Mouse (Mus musculus) midbrain, embryonic 12.5 days (tissue): ENCODE data around the gene Ppil4. TPM values are rescaled to one million over a fixed set of nuclear protein-coding genes. Genes with fewer than 3 reads are reported as not detected.

Experiments
- ATAC-seq: fragments of 200-750 bp; cut with Nextera tagmentation; 2 replicates; pipeline ENCODE4 v1.8.0; 2017; ENCODE audit warnings: low read depth, moderate TSS enrichment, moderate library complexity; ENCODE audit not compliant: low FRiP score
- H3K27ac ChIP-seq: fragments of 300-500 bp; sonication (generic); replicated peaks from 2 replicates; pipeline ENCODE4 v1.5.1; 2016; ENCODE audit warnings: mild to moderate bottlenecking
- H3K27me3 ChIP-seq: fragments of 300-500 bp; sonication (generic); 2 replicates; pipeline ENCODE4 v1.6.1; 2016; ENCODE audit warnings: mild to moderate bottlenecking
- H3K36me3 ChIP-seq: fragments of 300-500 bp; sonication (generic); 2 replicates; pipeline ENCODE4 v1.6.1; 2016
- H3K4me1 ChIP-seq: fragments of 300-500 bp; sonication (generic); 2 replicates; pipeline ENCODE4 v1.6.1; 2016
- H3K4me2 ChIP-seq: fragments of 300-500 bp; sonication (generic); replicated peaks from 2 replicates; pipeline ENCODE4 v1.6.1; 2016; ENCODE audit warnings: mild to moderate bottlenecking, moderate library complexity
- H3K4me3 ChIP-seq: fragments of 300-500 bp; sonication (generic); 2 replicates; pipeline ENCODE4 v1.5.1; 2016; ENCODE audit warnings: mild to moderate bottlenecking
- H3K9ac ChIP-seq: fragments of 300-500 bp; sonication (generic); replicated peaks from 2 replicates; pipeline ENCODE4 v1.6.1; 2016; ENCODE audit warnings: mild to moderate bottlenecking, moderate library complexity
- H3K9me3 ChIP-seq: fragments of 300-500 bp; sonication (generic); 2 replicates; pipeline ENCODE4 v1.6.1; 2016; ENCODE audit warnings: mild to moderate bottlenecking
- WGBS: fragments of 180-500 bp; shearing (Covaris S2); methylation state at CpG from one replicate; pipeline ENCODE4 v1.1.7; 2016; 5-methylcytosine and 5-hydroxymethylcytosine counted together
- polyA plus RNA-seq: library from polyadenylated mRNA; unstranded; fragments of >200 nt; fragmentation: Nextera tagmentation; extraction: Ambion mirVana; gene quantifications from 2 replicates; pipeline ENCODE4 v1.2.1, GENCODE M21; 2016

Ppil4 gene
- polyA plus RNA-seq, 1 experiment from 2014 or later, result 50.4 TPM

DNA sequence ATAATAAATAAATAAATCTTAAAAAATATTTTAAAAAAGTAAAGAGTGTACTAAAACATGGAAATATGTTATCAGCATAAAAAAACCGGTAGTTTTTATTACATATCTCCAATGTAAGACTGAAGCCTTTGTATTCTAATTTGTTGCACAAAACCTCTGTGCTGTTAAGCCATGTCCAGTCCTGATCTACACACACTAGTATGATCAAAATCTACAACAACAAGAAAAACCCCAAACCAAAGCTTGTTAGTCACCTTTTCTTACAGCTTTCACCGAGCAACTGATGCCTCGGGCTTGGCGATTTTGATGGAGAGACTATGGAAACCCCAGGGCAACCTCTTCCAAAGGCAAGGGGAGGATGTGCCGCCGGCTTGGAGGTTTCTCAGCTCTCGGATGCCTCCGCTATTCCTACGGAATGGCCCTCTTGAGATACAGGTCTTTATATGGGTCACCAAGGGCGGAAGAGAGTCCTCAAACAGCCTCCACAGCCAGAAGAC is 389 bp upstream of the Ppil4 start:
- H3K9me3 ChIP-seq, result no peaks in the 10 kb centered on the region
- H3K9ac ChIP-seq, result peak overlapping the region; percentile 86
- H3K27ac ChIP-seq, result peak overlapping the region; percentile 46; the same call in 1 of the 2 replicates
- peaks cover 25% of the 10 kb centered on the region for H3K36me3 ChIP-seq
- under 1% methylated on average over 10 of the region's 10 CpGs for WGBS
- H3K4me2 ChIP-seq, result peak overlapping the region; percentile 86
- peaks cover 9% of the 10 kb centered on the region for H3K4me1 ChIP-seq
- no peaks in the 10 kb centered on the region for H3K27me3 ChIP-seq
- peak overlapping the region; percentile 91 for H3K4me3 ChIP-seq
- no peak; the same call in 1 of the 2 replicates for ATAC-seq

DNA sequence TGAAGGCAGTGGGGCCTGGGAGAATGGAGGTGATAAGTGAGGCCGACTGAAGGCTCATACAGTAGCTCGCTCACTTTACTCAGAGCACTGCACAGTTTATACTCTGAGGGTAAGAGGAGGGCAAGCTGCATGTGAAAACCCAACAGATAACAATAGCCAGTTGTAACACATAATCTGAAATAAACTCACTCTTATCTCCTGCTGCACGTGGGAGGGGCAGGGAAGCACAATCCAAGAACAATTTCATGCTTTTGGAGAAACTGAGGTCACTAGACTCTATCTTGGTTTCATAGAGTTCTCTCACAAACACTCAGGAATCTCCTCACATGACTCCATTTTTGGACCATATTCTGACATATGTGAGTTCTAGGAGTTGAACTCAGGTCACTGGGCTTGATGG is 8.6 kb downstream of the Ppil4 start:
- peaks cover 84% of the 10 kb centered on the region for H3K36me3 ChIP-seq
- H3K27ac ChIP-seq, result no peak overlapping the region
- no peak for ATAC-seq
- 90% methylated on average over 3 of the region's 3 CpGs for WGBS
- H3K4me1 ChIP-seq, result no peaks in the 10 kb centered on the region
- no peak overlapping the region for H3K9ac ChIP-seq
- H3K27me3 ChIP-seq, result no peaks in the 10 kb centered on the region
- H3K4me3 ChIP-seq, result no peak overlapping the region
- H3K9me3 ChIP-seq, result no peaks in the 10 kb centered on the region
- no peak overlapping the region for H3K4me2 ChIP-seq

DNA sequence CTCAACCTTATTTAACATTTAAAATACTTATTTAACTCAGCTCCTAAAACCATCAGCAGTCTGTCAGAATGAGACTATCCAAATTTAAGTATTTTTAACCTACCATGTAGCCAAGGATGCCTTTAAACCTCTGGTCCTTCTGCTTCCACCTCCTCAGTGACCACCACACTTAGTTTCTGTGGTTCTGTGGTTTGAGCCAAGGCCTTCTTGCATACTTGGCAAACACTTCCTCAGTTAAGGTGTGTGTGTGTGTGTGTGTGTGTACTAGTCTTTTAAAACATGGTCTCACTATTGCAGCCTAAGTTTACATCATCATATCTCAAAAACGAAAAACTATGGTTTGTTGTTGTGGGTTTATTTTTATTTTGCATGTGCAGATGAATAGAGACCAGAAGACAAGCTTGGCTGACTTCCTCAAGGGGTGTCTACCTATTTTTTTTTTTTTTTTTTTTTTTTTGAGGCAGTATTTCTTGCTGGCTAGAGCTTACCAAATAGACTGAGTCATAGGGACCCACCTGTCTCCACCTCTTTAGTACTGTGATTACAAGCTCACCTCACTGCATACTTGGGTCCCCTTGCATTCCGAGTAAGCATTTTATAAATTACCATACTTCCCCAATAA is 9.9 kb downstream of the Ppil4 start:
- no peaks in the 10 kb centered on the region for H3K9me3 ChIP-seq
- no peak overlapping the region for H3K4me3 ChIP-seq
- 90% methylated on average over 2 of the region's 2 CpGs for WGBS
- no peaks in the 10 kb centered on the region for H3K27me3 ChIP-seq
- H3K4me2 ChIP-seq, result no peak overlapping the region
- no peak for ATAC-seq
- H3K9ac ChIP-seq, result no peak overlapping the region
- no peak overlapping the region for H3K27ac ChIP-seq
- peaks cover 76% of the 10 kb centered on the region for H3K36me3 ChIP-seq
- H3K4me1 ChIP-seq, result no peaks in the 10 kb centered on the region

DNA sequence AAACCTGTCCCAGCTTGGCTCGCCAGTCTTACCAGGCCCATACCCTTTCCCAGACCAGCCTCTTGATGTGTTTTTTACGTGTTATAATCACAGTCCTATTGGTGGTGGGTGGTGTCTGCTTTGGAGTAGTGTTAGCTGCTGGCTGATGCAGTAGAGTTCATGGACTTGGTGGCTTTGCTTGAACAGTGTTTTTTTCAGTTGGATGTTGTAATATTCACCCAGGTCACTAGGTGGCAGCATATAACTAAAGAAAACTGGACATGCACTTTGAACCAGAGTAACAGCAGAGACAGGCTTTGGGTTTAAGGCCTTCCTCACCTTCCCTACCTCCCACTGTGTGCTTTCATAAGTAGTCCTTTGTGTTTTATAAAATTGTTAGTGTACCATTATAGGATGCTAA is 17.2 kb downstream of the Ppil4 start:
- H3K27me3 ChIP-seq, result no peaks in the 10 kb centered on the region
- no peak overlapping the region for H3K27ac ChIP-seq
- 49% methylated on average over 2 of the region's 2 CpGs for WGBS
- no peaks in the 10 kb centered on the region for H3K9me3 ChIP-seq
- no peak overlapping the region for H3K9ac ChIP-seq
- H3K36me3 ChIP-seq, result peaks cover 66% of the 10 kb centered on the region
- no peak overlapping the region for H3K4me3 ChIP-seq
- ATAC-seq, result no peak
- no peak overlapping the region for H3K4me2 ChIP-seq
- H3K4me1 ChIP-seq, result no peaks in the 10 kb centered on the region

DNA sequence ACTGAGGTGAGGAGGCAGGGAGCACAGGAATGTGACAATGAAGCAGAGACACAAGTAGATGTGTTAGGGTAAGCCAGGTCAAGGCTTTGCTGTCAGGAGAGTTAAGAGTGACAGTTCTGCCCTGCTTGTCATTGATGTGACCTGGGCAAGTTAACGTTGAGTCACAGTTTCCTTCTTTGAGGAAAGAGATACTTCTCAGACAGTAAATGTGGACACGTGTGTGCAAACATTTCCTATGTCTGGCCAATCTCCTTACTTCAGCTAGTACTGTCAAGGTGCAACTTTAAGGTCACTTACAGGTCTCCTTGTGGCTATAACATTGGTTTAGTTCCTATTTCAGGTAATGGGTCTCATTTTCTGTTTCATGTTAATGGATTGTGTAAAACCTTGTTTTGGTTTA is 23.8 kb downstream of the Ppil4 start:
- peaks cover 60% of the 10 kb centered on the region for H3K36me3 ChIP-seq
- 89% methylated on average over 2 of the region's 2 CpGs for WGBS

DNA sequence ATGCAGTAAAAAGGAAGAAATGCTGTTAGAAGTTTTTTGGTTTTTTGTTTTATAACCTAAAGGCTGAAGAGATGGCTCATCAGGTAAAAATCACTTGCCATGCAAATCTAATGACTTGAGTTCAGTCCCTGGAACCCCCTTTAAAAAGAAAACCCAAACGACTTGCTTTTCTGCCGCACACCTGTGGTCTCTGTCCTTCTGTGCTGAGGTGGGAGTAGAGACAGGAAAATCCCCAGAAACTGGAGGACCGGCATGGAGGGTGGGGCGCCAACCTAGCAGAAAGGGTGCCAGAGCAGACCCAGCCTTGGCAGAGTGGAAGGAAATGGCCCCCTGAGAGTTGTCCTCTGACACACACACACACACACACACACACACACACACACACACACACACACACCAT is 26.0 kb downstream of the Ppil4 start:
- Histone ChIP-seq H3K4me2 (no peak overlapping the region), H3K9me3 (no peaks in the 10 kb centered on the region), H3K27me3 (no peaks in the 10 kb centered on the region), H3K4me3 (no peak overlapping the region), H3K36me3 (peaks cover 63% of the 10 kb centered on the region), H3K4me1 (no peaks in the 10 kb centered on the region), H3K27ac (no peak overlapping the region), H3K9ac (no peak overlapping the region)
- 94% methylated on average over 4 of the region's 4 CpGs for WGBS
- no peak for ATAC-seq

More for the DNA sequence above, 23.8 kb downstream of the Ppil4 start:
- H3K9ac ChIP-seq, result no peak overlapping the region
- no peak for ATAC-seq
- H3K27ac ChIP-seq, result no peak overlapping the region
- no peak overlapping the region for H3K4me2 ChIP-seq
- H3K27me3 ChIP-seq, result no peaks in the 10 kb centered on the region
- no peak overlapping the region for H3K4me3 ChIP-seq
- H3K4me1 ChIP-seq, result no peaks in the 10 kb centered on the region
- no peaks in the 10 kb centered on the region for H3K9me3 ChIP-seq

DNA sequence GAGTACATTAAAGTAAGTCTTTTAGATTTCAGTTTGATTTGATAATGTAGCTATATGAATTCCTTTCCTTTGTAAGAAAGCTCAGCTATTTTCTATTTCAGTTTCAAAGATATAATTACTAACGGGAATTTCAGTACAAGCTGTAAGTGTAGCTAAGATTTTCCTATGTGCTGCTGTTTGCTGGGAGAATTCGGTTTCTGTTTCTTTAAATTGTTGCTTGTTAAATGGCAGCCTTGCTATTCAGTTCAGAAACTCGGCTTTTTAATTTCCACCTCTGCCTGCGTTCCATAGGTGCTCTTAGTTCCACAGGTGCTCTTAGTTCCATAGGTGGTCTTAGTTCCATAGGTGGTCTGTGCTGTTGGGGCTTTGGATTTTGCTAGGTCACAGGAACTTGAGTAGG is 26.5 kb downstream of the Ppil4 start:
- Histone ChIP-seq H3K4me3 (no peak overlapping the region), H3K9me3 (no peaks in the 10 kb centered on the region), H3K27ac (no peak overlapping the region), H3K4me2 (no peak overlapping the region), H3K9ac (no peak overlapping the region), H3K36me3 (peaks cover 61% of the 10 kb centered on the region), H3K27me3 (no peaks in the 10 kb centered on the region), H3K4me1 (no peaks in the 10 kb centered on the region)
- WGBS, result 95% methylated on average over 4 of the region's 4 CpGs
- ATAC-seq, result no peak

DNA sequence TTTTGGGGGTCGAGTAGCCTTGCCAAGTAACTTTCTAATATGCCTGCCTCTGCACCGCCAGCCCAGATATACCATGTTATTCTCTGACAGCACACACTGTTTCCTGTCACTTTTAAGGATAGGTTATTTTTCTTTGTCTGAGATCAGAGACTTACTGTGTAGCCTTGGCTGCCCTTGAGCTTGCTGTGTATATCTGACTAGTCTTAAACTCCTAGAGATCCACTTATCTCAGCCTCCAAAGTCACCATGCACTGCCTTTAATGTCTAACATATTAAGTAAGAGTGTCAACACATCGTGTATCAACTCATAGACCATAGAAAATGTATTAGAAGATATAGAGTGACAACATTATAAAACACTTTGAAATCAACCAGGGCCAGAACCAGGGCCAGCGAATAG is 26.9 kb downstream of the Ppil4 start:
- no peaks in the 10 kb centered on the region for H3K4me1 ChIP-seq
- H3K27me3 ChIP-seq, result no peaks in the 10 kb centered on the region
- H3K36me3 ChIP-seq, result peaks cover 56% of the 10 kb centered on the region
- no peak for ATAC-seq
- H3K9ac ChIP-seq, result no peak overlapping the region
- H3K27ac ChIP-seq, result no peak overlapping the region
- no peak overlapping the region for H3K4me3 ChIP-seq
- H3K9me3 ChIP-seq, result no peaks in the 10 kb centered on the region
- whole genome bisulfite sequencing, result 96% methylated on average over 4 of the region's 4 CpGs
- H3K4me2 ChIP-seq, result no peak overlapping the region

DNA sequence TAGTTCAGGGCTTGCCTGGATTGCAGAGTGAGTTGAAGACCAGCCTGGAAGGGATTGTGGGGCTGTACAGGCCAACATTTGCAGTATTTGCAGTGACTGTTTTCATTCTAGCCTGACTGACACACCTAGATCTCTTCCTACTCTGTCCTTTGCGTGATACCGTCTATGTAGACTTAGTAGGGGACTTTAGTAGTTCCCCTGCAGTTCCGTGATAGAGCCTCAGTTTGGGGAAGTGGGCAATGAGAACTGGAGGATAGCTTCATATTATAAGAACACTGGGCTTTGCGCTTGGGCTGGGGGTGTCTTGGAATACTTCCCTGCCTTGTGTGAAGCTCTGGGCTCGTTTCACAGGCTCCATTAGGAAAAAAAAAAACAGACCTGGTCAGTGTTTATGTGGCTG is 27.5 kb downstream of the Ppil4 start:
- Histone ChIP-seq H3K9me3 (no peaks in the 10 kb centered on the region), H3K4me1 (no peaks in the 10 kb centered on the region), H3K9ac (no peak overlapping the region), H3K36me3 (peaks cover 54% of the 10 kb centered on the region), H3K27ac (no peak overlapping the region), H3K4me2 (no peak overlapping the region), H3K4me3 (no peak overlapping the region), H3K27me3 (no peaks in the 10 kb centered on the region)
- ATAC-seq, result no peak
- 93% methylated on average over 5 of the region's 5 CpGs for WGBS

DNA sequence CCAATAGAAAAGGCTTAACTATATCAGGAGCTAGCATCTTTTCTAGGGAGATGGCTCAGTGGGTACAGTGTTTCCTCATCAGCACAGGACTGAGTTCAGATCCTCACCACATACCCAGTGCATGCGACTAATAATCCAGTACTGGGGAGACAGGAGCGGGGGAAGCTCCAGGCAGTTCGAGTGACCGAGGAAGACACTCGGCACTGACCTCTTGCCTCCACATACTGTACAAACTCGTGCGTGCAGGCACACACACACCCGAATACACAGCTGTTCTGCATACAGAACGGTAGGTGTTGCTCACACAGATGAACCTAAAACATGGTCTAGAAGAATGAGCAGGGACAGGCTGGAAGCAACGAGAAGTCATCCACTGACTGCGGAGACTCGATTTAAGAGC is 29.3 kb downstream of the Ppil4 start:
- Histone ChIP-seq H3K27me3 (no peaks in the 10 kb centered on the region), H3K4me2 (no peak overlapping the region), H3K9ac (no peak overlapping the region), H3K4me1 (no peaks in the 10 kb centered on the region), H3K9me3 (no peaks in the 10 kb centered on the region), H3K36me3 (peaks cover 54% of the 10 kb centered on the region), H3K4me3 (no peak overlapping the region), H3K27ac (no peak overlapping the region)
- ATAC-seq, result no peak
- WGBS, result 93% methylated on average over 12 of the region's 12 CpGs

DNA sequence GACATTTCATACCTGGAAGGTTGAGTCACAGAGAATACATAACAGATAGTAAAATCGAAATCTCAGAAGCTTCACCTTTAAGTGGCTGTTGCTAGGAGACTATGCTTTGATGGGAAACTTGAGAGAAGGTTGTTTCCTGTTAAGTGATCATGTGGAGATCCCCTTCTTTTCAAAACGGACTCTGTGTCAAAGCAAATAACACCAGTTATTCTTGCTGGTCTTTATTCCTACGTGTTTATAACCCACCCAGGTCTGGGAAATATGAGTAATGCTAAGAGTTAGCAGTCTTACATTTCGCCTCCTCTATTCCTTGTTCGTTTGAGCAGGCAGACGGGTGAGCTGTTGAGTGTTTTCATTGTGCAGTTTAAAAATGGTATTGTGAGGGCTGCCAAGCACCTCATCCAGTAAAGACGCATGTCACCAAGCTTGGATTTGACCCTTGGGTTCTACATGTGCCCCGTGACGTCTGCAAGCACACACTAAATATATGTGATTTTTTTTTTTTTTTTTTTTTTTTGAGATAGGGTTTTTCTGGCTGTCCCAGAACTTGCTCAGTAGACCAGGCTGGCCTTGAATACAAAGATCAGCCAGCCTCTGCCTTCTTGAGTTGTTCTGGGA is 32.1 kb downstream of the Ppil4 start:
- 88% methylated on average over 9 of the region's 9 CpGs for WGBS
- Histone ChIP-seq H3K4me2 (no peak overlapping the region), H3K4me1 (no peaks in the 10 kb centered on the region), H3K36me3 (peaks cover 30% of the 10 kb centered on the region), H3K27ac (no peak overlapping the region), H3K9ac (no peak overlapping the region), H3K9me3 (no peaks in the 10 kb centered on the region), H3K27me3 (no peaks in the 10 kb centered on the region), H3K4me3 (no peak overlapping the region)
- no peak for ATAC-seq

DNA sequence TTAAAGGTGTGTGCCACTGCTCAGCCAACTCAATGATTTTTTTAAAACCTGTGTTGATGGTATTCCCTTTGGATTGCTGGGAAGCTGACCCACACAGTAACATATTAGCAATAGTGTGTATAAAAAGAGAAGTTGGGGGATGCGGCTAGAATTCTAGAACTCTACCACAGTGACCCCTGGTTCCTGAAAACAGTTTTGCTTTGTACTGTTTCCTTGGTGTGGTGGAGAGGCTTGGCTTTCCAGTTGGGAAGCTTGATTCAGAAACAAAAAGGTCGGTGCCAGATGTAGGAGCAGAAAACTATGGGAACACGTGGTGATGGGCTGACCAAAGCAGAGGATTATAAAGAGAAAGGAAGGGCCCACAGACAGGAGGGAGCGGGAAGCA is 32.6 kb downstream of the Ppil4 start:
- Histone ChIP-seq H3K9me3 (no peaks in the 10 kb centered on the region), H3K36me3 (peaks cover 30% of the 10 kb centered on the region), H3K4me3 (no peak overlapping the region), H3K27ac (no peak overlapping the region), H3K9ac (no peak overlapping the region), H3K4me1 (no peaks in the 10 kb centered on the region), H3K27me3 (no peaks in the 10 kb centered on the region), H3K4me2 (no peak overlapping the region)
- 88% methylated on average over 4 of the region's 4 CpGs for WGBS
- ATAC-seq, result no peak

DNA sequence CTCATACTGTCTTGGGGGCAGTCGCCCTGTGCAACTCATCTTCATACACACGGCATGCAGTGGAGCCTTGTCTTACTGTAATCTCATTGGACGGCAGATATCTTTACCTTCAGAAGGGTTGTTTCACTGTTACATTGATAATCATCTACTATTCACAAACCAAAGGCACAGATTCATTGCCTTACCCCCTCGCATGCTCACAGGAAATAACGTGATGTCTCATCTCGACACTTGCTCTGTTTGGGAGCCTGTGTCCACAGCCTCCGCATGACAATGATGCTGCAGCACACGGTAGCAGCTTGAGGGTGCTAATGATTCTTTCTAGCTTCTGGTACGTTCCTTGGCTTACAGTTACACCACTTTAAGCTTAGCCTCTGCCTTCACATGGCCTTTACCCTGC is 33.4 kb downstream of the Ppil4 start:
- H3K27me3 ChIP-seq, result no peaks in the 10 kb centered on the region
- no peak overlapping the region for H3K4me2 ChIP-seq
- H3K4me1 ChIP-seq, result no peaks in the 10 kb centered on the region
- peaks cover 26% of the 10 kb centered on the region for H3K36me3 ChIP-seq
- H3K9ac ChIP-seq, result no peak overlapping the region
- no peak overlapping the region for H3K27ac ChIP-seq
- no peaks in the 10 kb centered on the region for H3K9me3 ChIP-seq
- ATAC-seq, result no peak
- no peak overlapping the region for H3K4me3 ChIP-seq
- WGBS, result 95% methylated on average over 9 of the region's 9 CpGs
